Mouse (Mus musculus) bone marrow, adult 2 months (tissue): ENCODE measurements around the gene H2-Q6. TPM values are rescaled to one million over a fixed set of nuclear protein-coding genes. Genes with fewer than 3 reads are reported as not detected.
A peak's percentile ranks its signal among the peaks of the same experiment; 100 is the strongest.
"Not testable (repeated sequence)": the region's sequence is repeated elsewhere in the genome, so short reads cannot be mapped to it uniquely, and the experiment has no call there.

ENCODE experiments used
- H3K27ac ChIP-seq: fragments of 200-500 bp; 2 replicates; pipeline ENCODE4 v1.5.1; 2012; ENCODE audit warnings: low read depth, mild to moderate bottlenecking, control low read depth, inconsistent platforms, low read length; ENCODE audit not compliant: control insufficient read depth, poor library complexity, insufficient read depth
- H3K4me1 ChIP-seq: fragments of 200-500 bp; 2 replicates; pipeline ENCODE4 v1.6.1; 2011; ENCODE audit warnings: low read length; ENCODE audit not compliant: control insufficient read depth, insufficient read depth
- H3K4me3 ChIP-seq: fragments of 200-500 bp; replicated peaks from 2 replicates; pipeline ENCODE3; 2011; ENCODE audit warnings: mild to moderate bottlenecking, low read depth, low read length, control low read depth; ENCODE audit not compliant: control insufficient read depth
- CTCF ChIP-seq: fragments of 200-500 bp; IDR thresholded peaks from 2 replicates; pipeline ENCODE4 v1.5.1; 2011; ENCODE audit warnings: low read length, control low read depth; ENCODE audit not compliant: control insufficient read depth, insufficient read depth
- POLR2A ChIP-seq: fragments of 200-500 bp; IDR thresholded peaks from 2 replicates; pipeline ENCODE4 v1.6.1; 2011; ENCODE audit warnings: low read depth, mild to moderate bottlenecking, control low read depth, low read length, borderline replicate concordance; ENCODE audit not compliant: control insufficient read depth
- WGBS: fragments of 180-500 bp; shearing (Covaris S2); methylation state at CpG from one replicate; pipeline ENCODE4 v1.1.7; 2018; 5-methylcytosine and 5-hydroxymethylcytosine counted together
- polyA plus RNA-seq: library from polyadenylated mRNA; stranded (reverse); fragments of >200 nt; gene quantifications from 2 replicates; pipeline ENCODE4 v1.2.4, GENCODE M21; 2011; ENCODE audit warnings: low replicate concordance; ENCODE audit not compliant: missing spikeins, insufficient read depth, insufficient read length

H2-Q6 gene
- polyA plus RNA-seq, 1 experiment: 95.2 TPM

GRCm38 (mm10) chr17:35465651-35466050 lies 41.0 kb downstream of the H2-Q6 start:
- H3K4me1 ChIP-seq, H3K4me3 ChIP-seq, H3K27ac ChIP-seq: not testable (repeated sequence)
- WGBS: 4% methylated on average over 8 of the region's 8 CpGs
- peak; percentile 67 for TF ChIP-seq CTCF

- not testable (repeated sequence) for H3K4me1 ChIP-seq, H3K4me3 ChIP-seq, H3K27ac ChIP-seq
- WGBS: 30% methylated on average over 3 of the region's 3 CpGs
Measured at GRCm38 (mm10) chr17:35468936-35469335, 44.3 kb downstream of the H2-Q6 start.

GRCm38 (mm10) chr17:35469842-35470751 lies 45.4 kb downstream of the H2-Q6 start, which contains the start of gene H2-Q10:
Gene H2-Q10 (plus strand): TSS chr17:35470089.
- Histone ChIP-seq H3K4me3 (peak within 1 kb of the TSS; percentile 54), H3K27ac (peak within 1 kb of the TSS; percentile 62)

More at GRCm38 (mm10) chr17:35469842-35470751, 45.4 kb downstream of the H2-Q6 start, which contains the start of gene H2-Q10:
- H3K4me1 ChIP-seq: no peaks in the 10 kb centered on the region
- 4% methylated on average over 72 of the region's 80 CpGs for WGBS
- TF ChIP-seq CTCF (no peak), POLR2A (no peak)

Other genes with a start within 250 kb of the H2-Q6 start
- gene Aif1, start 248.8 kb upstream of the H2-Q6 start, polyA plus RNA-seq: 48.9 and 51.7 TPM in 2 replicates
- gene Lst1, start 236.4 kb upstream of the H2-Q6 start, polyA plus RNA-seq: 50.4 and 139 TPM in 2 replicates
- gene Ltb, start 230.4 kb upstream of the H2-Q6 start, polyA plus RNA-seq: 38.6 and 66.2 TPM in 2 replicates
- gene Tnf, start 222.8 kb upstream of the H2-Q6 start, polyA plus RNA-seq: 3.2 and 7.4 TPM in 2 replicates
- 3.5 and 4.4 TPM in 2 replicates for gene Lta, start 219.5 kb upstream of the H2-Q6 start, polyA plus RNA-seq
- not detected in 2 replicates for gene Gm16181, start 204.0 kb upstream of the H2-Q6 start, polyA plus RNA-seq
- gene Atp6v1g2, start 191.2 kb upstream of the H2-Q6 start, polyA plus RNA-seq: 4.1 and 9.9 TPM in 2 replicates
- gene Nfkbil1, start 189.1 kb upstream of the H2-Q6 start, polyA plus RNA-seq: 9.9 and 24.9 TPM in 2 replicates
- 275 and 374 TPM in 2 replicates for gene Ddx39b, start 183.1 kb upstream of the H2-Q6 start, polyA plus RNA-seq
- 399 and 727 TPM in 2 replicates for gene H2-D1, start 162.1 kb upstream of the H2-Q6 start, polyA plus RNA-seq
- gene H2-Q1, start 104.4 kb upstream of the H2-Q6 start, polyA plus RNA-seq: not detected in 2 replicates
- not detected in 2 replicates for gene H2-Q2, start 82.6 kb upstream of the H2-Q6 start, polyA plus RNA-seq
- gene H2-Q4, start 45.2 kb upstream of the H2-Q6 start, polyA plus RNA-seq: 62.5 and 82.4 TPM in 2 replicates
- gene H2-Q7, start 14.3 kb downstream of the H2-Q6 start, polyA plus RNA-seq: 43.9 and 101 TPM in 2 replicates
- gene H2-Q10, start 45.2 kb downstream of the H2-Q6 start, polyA plus RNA-seq: 28.2 and 68.7 TPM in 2 replicates
- 102 TPM in 1 of 2 replicates, not detected in the other for gene Pou5f1, start 81.2 kb downstream of the H2-Q6 start, polyA plus RNA-seq
- gene Tcf19, start 92.0 kb downstream of the H2-Q6 start, polyA plus RNA-seq: 28.7 and 41.7 TPM in 2 replicates
- gene Cchcr1, start 92.2 kb downstream of the H2-Q6 start, polyA plus RNA-seq: 15.7 and 31.8 TPM in 2 replicates
- not detected in 2 replicates for gene Psors1c2, start 108.4 kb downstream of the H2-Q6 start, polyA plus RNA-seq
- not detected in 2 replicates for gene Cdsn, start 127.3 kb downstream of the H2-Q6 start, polyA plus RNA-seq
- not detected in 2 replicates for gene 2300002M23Rik, start 142.6 kb downstream of the H2-Q6 start, polyA plus RNA-seq
- not detected in 2 replicates for gene Sfta2, start 176.7 kb downstream of the H2-Q6 start, polyA plus RNA-seq
- gene Gm9573, start 201.8 kb downstream of the H2-Q6 start, polyA plus RNA-seq: not detected in 2 replicates
- gene Mucl3, start 218.8 kb downstream of the H2-Q6 start, polyA plus RNA-seq: not detected in 2 replicates
- gene Vars2, start 242.7 kb downstream of the H2-Q6 start, polyA plus RNA-seq: 13.1 and 25.0 TPM in 2 replicates
- gene Gtf2h4, start 248.9 kb downstream of the H2-Q6 start, polyA plus RNA-seq: 12.5 and 21.1 TPM in 2 replicates